Mouse (Mus musculus) liver, embryonic 13.5 days (tissue): ENCODE measurements around the gene St6galnac3. TPM values are rescaled to one million over a fixed set of nuclear protein-coding genes. Genes with fewer than 3 reads are reported as not detected.

Source experiments
- ATAC-seq: fragments of 200-750 bp; cut with Nextera tagmentation; 2 replicates; pipeline ENCODE4 v1.8.0; 2017; ENCODE audit warnings: low read depth, mild to moderate bottlenecking, moderate number of reproducible peaks, moderate library complexity
- DNase-seq: peaks from one replicate; pipeline ENCODE4 v3.0.0; 2022
- H3K27ac ChIP-seq: fragments of 300-500 bp; sonication (generic); 2 replicates; pipeline ENCODE4 v1.5.1; 2015; ENCODE audit warnings: moderate library complexity, mild to moderate bottlenecking, inconsistent platforms
- H3K27me3 ChIP-seq: fragments of 300-500 bp; sonication (generic); 2 replicates; pipeline ENCODE4 v1.6.1; 2015; ENCODE audit warnings: mild to moderate bottlenecking, inconsistent platforms
- H3K36me3 ChIP-seq: fragments of 300-500 bp; sonication (generic); 2 replicates; pipeline ENCODE4 v1.6.1; 2015; ENCODE audit warnings: mild to moderate bottlenecking, inconsistent platforms
- H3K4me1 ChIP-seq: fragments of 300-500 bp; sonication (generic); replicated peaks from 2 replicates; pipeline ENCODE4 v1.6.1; 2015; ENCODE audit warnings: inconsistent platforms
- H3K4me2 ChIP-seq: fragments of 300-500 bp; sonication (generic); 2 replicates; pipeline ENCODE4 v1.6.1; 2015; ENCODE audit warnings: inconsistent platforms, mild to moderate bottlenecking, moderate library complexity
- H3K4me3 ChIP-seq: fragments of 300-500 bp; sonication (generic); replicated peaks from 2 replicates; pipeline ENCODE4 v1.5.1; 2015; ENCODE audit warnings: mild to moderate bottlenecking, inconsistent platforms
- H3K9ac ChIP-seq: fragments of 300-500 bp; sonication (generic); 2 replicates; pipeline ENCODE4 v1.6.1; 2015; ENCODE audit warnings: mild to moderate bottlenecking, inconsistent platforms
- H3K9me3 ChIP-seq: fragments of 300-500 bp; sonication (generic); replicated peaks from 2 replicates; pipeline ENCODE4 v1.6.1; 2016; ENCODE audit warnings: inconsistent platforms
- WGBS: fragments of 180-500 bp; shearing (Covaris S2); methylation state at CpG from one replicate; pipeline ENCODE4 v1.1.7; 2015; ENCODE audit not compliant: insufficient replicate concordance; 5-methylcytosine and 5-hydroxymethylcytosine counted together
- polyA plus RNA-seq: library from polyadenylated mRNA; unstranded; fragments of >200 nt; fragmentation: Nextera tagmentation; extraction: Ambion mirVana; gene quantifications from 2 replicates; pipeline ENCODE4 v1.2.1, GENCODE M21; 2015

The St6galnac3 gene
- polyA plus RNA-seq, 1 experiment from 2014 or later = 8.3 TPM

GRCm38 (mm10) chr3:153364366-153364765, 360.6 kb downstream of the St6galnac3 start:
- WGBS = 86% methylated on average over 3 of the region's 3 CpGs

GRCm38 (mm10) chr3:153359966-153360365, 365.0 kb downstream of the St6galnac3 start:
- H3K4me3 ChIP-seq = no peak overlapping the region
- no peaks in the 10 kb centered on the region for H3K27me3 ChIP-seq
- DNase-seq = no peak
- H3K9ac ChIP-seq = no peak overlapping the region
- H3K36me3 ChIP-seq = no peaks in the 10 kb centered on the region
- WGBS = 75% methylated on average over 3 of the region's 3 CpGs
- H3K4me2 ChIP-seq = no peak overlapping the region
- H3K9me3 ChIP-seq = no peaks in the 10 kb centered on the region
- no peak for ATAC-seq
- H3K27ac ChIP-seq = no peak overlapping the region
- no peaks in the 10 kb centered on the region for H3K4me1 ChIP-seq

More at GRCm38 (mm10) chr3:153364366-153364765, 360.6 kb downstream of the St6galnac3 start:
- ATAC-seq = no peak
- Histone ChIP-seq H3K4me2 (no peak overlapping the region), H3K27me3 (no peaks in the 10 kb centered on the region), H3K36me3 (no peaks in the 10 kb centered on the region), H3K4me3 (no peak overlapping the region), H3K4me1 (no peaks in the 10 kb centered on the region), H3K9ac (no peak overlapping the region), H3K27ac (no peak overlapping the region), H3K9me3 (no peaks in the 10 kb centered on the region)
- DNase-seq = no peak

- ATAC-seq = no peak
Observed at GRCm38 (mm10) chr3:153356071-153356470, 368.9 kb downstream of the St6galnac3 start.

GRCm38 (mm10) chr3:153354988-153355297, 370.0 kb downstream of the St6galnac3 start:
- ATAC-seq (no peak), DNase-seq (no peak)
- Histone ChIP-seq H3K27me3 (no peaks in the 10 kb centered on the region), H3K4me1 (no peaks in the 10 kb centered on the region), H3K36me3 (no peaks in the 10 kb centered on the region), H3K4me3 (no peak overlapping the region), H3K9ac (no peak overlapping the region), H3K27ac (no peak overlapping the region), H3K9me3 (no peaks in the 10 kb centered on the region), H3K4me2 (no peak overlapping the region)
- WGBS = 77% methylated on average over 3 of the region's 3 CpGs

More at GRCm38 (mm10) chr3:153356071-153356470, 368.9 kb downstream of the St6galnac3 start:
- no peaks in the 10 kb centered on the region for H3K27me3 ChIP-seq
- WGBS = 59% methylated on average over 1 of the region's 1 CpGs
- H3K4me2 ChIP-seq = no peak overlapping the region
- H3K4me1 ChIP-seq = no peaks in the 10 kb centered on the region
- DNase-seq = no peak
- no peak overlapping the region for H3K9ac ChIP-seq
- no peak overlapping the region for H3K4me3 ChIP-seq
- no peaks in the 10 kb centered on the region for H3K36me3 ChIP-seq
- no peaks in the 10 kb centered on the region for H3K9me3 ChIP-seq
- H3K27ac ChIP-seq = no peak overlapping the region

DNA sequence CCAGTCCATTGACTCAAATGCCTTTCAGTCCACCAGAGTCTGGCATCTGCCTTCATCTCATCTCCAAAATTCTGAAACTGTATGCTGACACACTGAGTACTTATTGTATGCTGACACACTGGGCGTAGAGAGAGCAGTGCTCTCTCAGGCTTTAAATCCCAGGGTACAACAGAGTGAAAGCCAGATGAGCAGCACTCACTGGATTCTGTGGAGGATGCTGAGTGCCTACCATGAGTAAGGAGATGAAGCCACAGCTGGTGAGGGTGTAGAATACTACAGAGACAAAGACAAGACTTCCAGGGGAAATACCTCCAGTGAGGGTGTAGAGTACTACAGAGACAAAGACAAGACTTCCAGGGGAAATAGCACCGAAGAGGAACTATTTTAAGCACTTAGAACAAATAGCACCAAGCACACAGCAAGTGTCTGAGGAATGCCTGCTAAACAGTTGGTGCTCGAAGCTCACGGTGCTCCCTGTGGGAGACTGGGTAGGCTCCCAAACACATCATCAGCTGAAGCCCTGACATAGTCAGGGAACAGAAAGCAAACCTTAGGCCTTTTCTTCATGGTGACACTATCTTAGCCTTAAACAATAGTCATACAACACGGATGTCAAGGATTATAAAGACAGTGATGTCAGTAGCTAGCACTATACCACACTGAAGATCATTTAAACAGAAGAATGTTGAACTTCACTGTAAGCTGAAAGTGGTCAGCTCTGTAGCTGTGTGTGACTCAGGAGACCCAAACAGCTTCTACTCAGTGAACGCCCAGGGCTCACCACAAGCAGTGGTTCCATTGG, 370.6 kb downstream of the St6galnac3 start:
- H3K4me2 ChIP-seq = no peak overlapping the region
- H3K9me3 ChIP-seq = no peaks in the 10 kb centered on the region
- no peak overlapping the region for H3K27ac ChIP-seq
- no peak overlapping the region for H3K9ac ChIP-seq
- WGBS = 59% methylated on average over 6 of the region's 6 CpGs
- H3K36me3 ChIP-seq = no peaks in the 10 kb centered on the region
- no peaks in the 10 kb centered on the region for H3K27me3 ChIP-seq
- ATAC-seq (no peak), DNase-seq (no peak)
- no peak overlapping the region for H3K4me3 ChIP-seq
- no peaks in the 10 kb centered on the region for H3K4me1 ChIP-seq

DNA sequence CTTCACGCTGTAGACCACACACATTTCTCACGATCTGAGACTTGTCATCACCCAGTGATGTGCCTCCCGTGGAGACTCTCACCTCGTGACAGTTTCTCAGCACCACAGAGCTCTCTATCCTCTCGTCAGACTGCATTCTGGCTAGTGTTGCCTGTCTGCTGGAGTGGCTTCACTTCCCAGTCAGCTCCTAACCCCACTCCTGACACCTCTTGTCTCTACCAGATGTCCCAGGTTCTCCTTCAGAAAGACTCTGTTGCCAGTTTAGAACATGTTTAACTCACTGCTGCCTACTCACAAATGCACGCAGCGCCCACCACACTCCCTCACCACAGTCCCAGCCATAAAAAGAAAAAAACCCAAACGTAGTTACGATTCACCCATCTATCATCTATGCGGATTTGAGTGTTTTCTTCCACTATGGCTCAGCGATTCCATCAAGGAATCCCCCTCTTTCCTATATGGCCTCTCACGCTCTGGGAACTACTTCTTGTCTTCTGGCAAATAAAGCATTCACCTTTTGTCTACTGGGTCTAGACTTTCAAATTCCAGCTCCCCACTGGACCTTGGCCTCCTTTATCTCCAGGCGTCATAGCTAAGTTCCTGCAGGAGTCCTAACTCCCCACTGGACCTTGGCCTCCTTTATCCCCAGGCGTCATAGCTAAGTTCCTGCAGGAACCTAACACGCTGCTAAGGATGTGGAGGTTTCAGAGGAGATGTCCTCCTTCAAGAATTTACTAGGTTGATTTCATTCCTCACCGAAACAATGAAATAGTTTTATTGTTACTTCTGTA, 371.5 kb downstream of the St6galnac3 start:
- no peak overlapping the region for H3K4me3 ChIP-seq
- H3K4me1 ChIP-seq = no peaks in the 10 kb centered on the region
- ATAC-seq = no peak
- no peak for DNase-seq
- H3K27me3 ChIP-seq = no peaks in the 10 kb centered on the region
- no peaks in the 10 kb centered on the region for H3K9me3 ChIP-seq
- H3K4me2 ChIP-seq = no peak overlapping the region
- H3K9ac ChIP-seq = no peak overlapping the region
- H3K36me3 ChIP-seq = no peaks in the 10 kb centered on the region
- 77% methylated on average over 16 of the region's 16 CpGs for WGBS
- no peak overlapping the region for H3K27ac ChIP-seq

GRCm38 (mm10) chr3:153349981-153350380, 375.0 kb downstream of the St6galnac3 start:
- ATAC-seq (no peak), DNase-seq (no peak)
- Histone ChIP-seq H3K36me3 (no peaks in the 10 kb centered on the region), H3K27ac (no peak overlapping the region), H3K27me3 (no peaks in the 10 kb centered on the region), H3K9ac (no peak overlapping the region), H3K4me2 (no peak overlapping the region), H3K4me3 (no peak overlapping the region), H3K9me3 (no peaks in the 10 kb centered on the region), H3K4me1 (no peaks in the 10 kb centered on the region)
- 79% methylated on average over 10 of the region's 10 CpGs for WGBS

DNA sequence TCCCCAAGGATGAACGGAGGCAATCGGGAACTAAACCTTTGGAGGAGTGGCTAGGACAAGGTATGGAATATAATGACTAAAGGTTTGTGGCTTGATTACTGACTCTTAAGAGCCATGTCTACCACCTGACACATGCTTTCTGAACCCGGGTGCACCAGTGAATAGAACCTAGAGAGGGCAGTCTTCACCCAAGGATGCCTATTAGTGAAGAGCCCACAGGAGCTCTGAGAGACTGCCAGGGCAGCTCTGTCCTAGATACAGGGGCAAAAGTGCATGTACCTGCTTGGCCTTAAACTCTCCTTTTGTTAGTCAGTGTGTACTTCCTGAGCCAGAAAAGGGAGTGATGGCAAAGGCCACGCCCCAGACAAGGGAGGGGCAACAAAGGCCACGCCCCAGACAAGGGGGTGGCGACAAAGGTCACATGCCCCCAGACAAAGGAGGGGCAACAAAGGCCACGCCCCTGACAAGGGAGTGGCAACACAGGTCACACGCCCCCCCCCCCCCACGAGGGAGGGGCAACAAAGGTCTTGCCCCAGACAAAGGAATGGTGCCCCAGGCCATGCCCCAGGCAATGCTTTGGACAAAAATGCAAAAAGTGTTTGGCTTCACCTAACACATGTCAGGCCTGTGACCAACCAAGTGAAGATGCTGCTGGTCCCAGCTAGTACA, 376.0 kb downstream of the St6galnac3 start:
- no peak overlapping the region for H3K9ac ChIP-seq
- no peak overlapping the region for H3K4me3 ChIP-seq
- H3K4me2 ChIP-seq = no peak overlapping the region
- ATAC-seq = no peak; the same call in 1 of the 2 replicates
- no peaks in the 10 kb centered on the region for H3K36me3 ChIP-seq
- H3K9me3 ChIP-seq = no peaks in the 10 kb centered on the region
- no peak overlapping the region for H3K27ac ChIP-seq
- 71% methylated on average over 9 of the region's 9 CpGs for WGBS
- no peaks in the 10 kb centered on the region for H3K27me3 ChIP-seq
- H3K4me1 ChIP-seq = no peaks in the 10 kb centered on the region
- no peak for DNase-seq

DNA sequence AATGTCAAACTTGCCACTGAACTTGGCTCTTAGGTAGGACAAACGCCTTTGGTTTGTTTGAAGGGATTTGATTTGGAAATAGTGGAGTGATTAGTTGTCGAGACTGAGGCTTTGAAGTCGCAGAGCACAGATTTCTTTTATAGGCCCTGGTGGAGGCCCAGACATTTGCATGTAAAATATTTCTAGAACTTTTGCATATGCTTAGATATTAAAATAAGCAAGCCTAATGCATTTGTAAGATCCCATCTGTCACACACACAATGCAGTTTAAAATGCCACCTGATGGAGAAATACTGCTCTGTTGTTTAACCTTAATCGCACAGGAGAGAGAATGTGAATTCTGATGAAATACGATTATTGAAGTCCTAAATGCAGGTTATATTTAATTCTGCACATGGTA, 380.0 kb downstream of the St6galnac3 start:
- WGBS = 76% methylated on average over 5 of the region's 5 CpGs
- Histone ChIP-seq H3K4me3 (no peak overlapping the region), H3K4me2 (no peak overlapping the region), H3K4me1 (no peaks in the 10 kb centered on the region), H3K9me3 (no peaks in the 10 kb centered on the region), H3K36me3 (no peaks in the 10 kb centered on the region), H3K9ac (no peak overlapping the region), H3K27ac (no peak overlapping the region), H3K27me3 (no peaks in the 10 kb centered on the region)
- ATAC-seq = no peak
- DNase-seq = no peak

DNA sequence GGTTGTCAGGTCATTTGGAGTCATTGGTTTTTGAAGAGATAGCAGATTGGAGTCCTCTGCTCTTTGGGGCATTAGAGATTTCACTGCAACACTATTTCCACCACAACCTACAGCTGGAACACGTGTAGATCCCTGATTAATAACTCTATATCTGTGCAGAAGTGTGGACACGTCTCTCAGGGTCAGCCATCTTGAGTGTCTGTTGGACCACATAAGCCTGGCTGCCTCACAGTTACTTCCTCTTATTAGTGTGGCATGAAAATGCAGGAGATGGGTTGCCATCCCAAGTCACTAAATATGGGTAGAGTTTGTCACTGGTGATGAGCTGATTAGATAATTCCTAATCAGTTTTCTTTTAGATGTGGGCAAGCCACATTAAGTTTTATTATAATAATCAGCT, 385.0 kb downstream of the St6galnac3 start:
- H3K27ac ChIP-seq = no peak overlapping the region
- H3K4me2 ChIP-seq = no peak overlapping the region
- ATAC-seq (no peak), DNase-seq (no peak)
- WGBS = 24% methylated on average over 2 of the region's 2 CpGs
- H3K9me3 ChIP-seq = no peaks in the 10 kb centered on the region
- no peak overlapping the region for H3K4me3 ChIP-seq
- no peaks in the 10 kb centered on the region for H3K27me3 ChIP-seq
- no peaks in the 10 kb centered on the region for H3K36me3 ChIP-seq
- no peak overlapping the region for H3K9ac ChIP-seq
- no peaks in the 10 kb centered on the region for H3K4me1 ChIP-seq

DNA sequence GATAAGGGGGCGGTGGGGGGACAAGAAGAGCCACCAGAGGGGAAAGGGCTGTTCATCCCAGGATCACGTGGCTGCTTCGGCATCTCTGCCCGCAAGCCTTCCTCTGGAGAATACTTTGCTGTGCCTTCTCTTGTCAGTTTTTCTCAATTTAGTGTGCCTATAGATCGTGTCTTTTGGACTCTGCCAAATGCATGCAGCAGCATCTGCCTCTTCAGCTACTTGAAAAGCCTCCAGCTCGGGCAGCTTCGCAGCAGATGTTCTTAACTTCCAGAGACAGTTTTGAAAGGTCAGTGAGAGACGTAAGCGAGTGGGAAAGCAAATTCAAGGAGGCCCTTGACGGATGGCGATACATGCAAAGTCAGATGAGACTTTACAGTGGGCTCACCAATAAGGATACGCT, 385.9 kb downstream of the St6galnac3 start:
- 73% methylated on average over 12 of the region's 12 CpGs for WGBS
- H3K27ac ChIP-seq = no peak overlapping the region
- H3K9ac ChIP-seq = no peak overlapping the region
- no peak overlapping the region for H3K4me3 ChIP-seq
- no peak overlapping the region for H3K4me2 ChIP-seq
- no peaks in the 10 kb centered on the region for H3K27me3 ChIP-seq
- no peak for DNase-seq
- ATAC-seq = no peak
- H3K36me3 ChIP-seq = no peaks in the 10 kb centered on the region
- no peaks in the 10 kb centered on the region for H3K4me1 ChIP-seq
- no peaks in the 10 kb centered on the region for H3K9me3 ChIP-seq
